ENCODE assay signal across 21 mouse cellular contexts in the genomic region with DNA sequence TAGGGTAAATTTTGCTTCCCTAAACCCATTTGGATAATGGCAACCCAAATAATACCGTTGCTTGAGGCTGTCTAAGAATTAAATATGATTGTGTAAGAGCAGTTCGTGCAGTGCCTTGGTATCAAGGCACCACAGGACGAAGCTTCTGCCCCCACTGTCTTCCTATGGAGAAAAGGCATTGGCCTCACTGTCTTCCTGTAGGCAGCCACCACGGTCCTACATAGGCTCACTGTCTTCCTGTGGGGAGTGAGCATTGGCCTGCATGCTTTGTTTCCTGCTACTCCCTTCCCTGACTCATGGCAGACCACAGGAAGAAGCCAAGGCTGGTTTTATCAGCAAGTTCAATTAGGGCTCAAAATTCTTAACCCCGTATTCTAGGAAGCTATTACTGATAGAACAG. TPM values are rescaled to one million over a fixed set of nuclear protein-coding genes. Genes with fewer than 3 reads are reported as not detected.
DNase-seq lines count a peak whose midpoint lies in the region; ATAC-seq and TF ChIP-seq lines count a peak whose summit lies in the region.
"Had no signal": no experiment of that assay in that cellular context is flagged by ENCODE, and none has a peak within 500 bp of the region (broad histone marks: within the 10 kb centered on the region; RNA-seq: fewer than 3 reads in every experiment).

No protein-coding gene starts in this region.

- H3K4me1 ChIP-seq in kidney, adult 2 months (ENCODE audit: control insufficient read depth, insufficient read depth, low read length) = peaks cover 22% of the 10 kb centered on the region; the same call in 1 of the 2 replicates
- peaks cover 31% of the 10 kb centered on the region for H3K4me1 ChIP-seq in bone marrow macrophage, adult 2 months (ENCODE audit: control insufficient read depth, insufficient read depth, low read length)
- no peaks in the 10 kb centered on the region; the same call in 1 of the 2 replicates for H3K4me1 ChIP-seq in stomach, postnatal 0 days (replicated peaks; ENCODE audit: control insufficient read depth, insufficient read depth)

- no peak overlapping the region for H3K9ac ChIP-seq in stomach, postnatal 0 days (ENCODE audit: low read length)
- H3K9ac ChIP-seq: forebrain, embryonic 13.5 days; forebrain, postnatal 0 days; heart, embryonic 13.5 days; hindbrain, embryonic 12.5 days had no signal

- no peaks in the 10 kb centered on the region for H3K36me3 ChIP-seq in kidney, adult 2 months (ENCODE audit: control insufficient read depth, insufficient read depth, low read length)
- no peaks in the 10 kb centered on the region for H3K36me3 ChIP-seq in stomach, postnatal 0 days (ENCODE audit: control insufficient read depth, insufficient read depth, low read length)
- H3K36me3 ChIP-seq: embryonic facial prominence, embryonic 10.5 days; heart, embryonic 13.5 days; hindbrain, embryonic 12.5 days had no signal

- H3K27me3 ChIP-seq in kidney, adult 2 months (replicated peaks; ENCODE audit: control insufficient read depth, insufficient read depth, low read length) = no peaks in the 10 kb centered on the region
- H3K27me3 ChIP-seq in stomach, postnatal 0 days (ENCODE audit: control insufficient read depth, insufficient read depth, low read length) = no peaks in the 10 kb centered on the region
- H3K27me3 ChIP-seq: heart, embryonic 13.5 days; hindbrain, embryonic 12.5 days had no signal

- no peak overlapping the region for H3K4me3 ChIP-seq in kidney, adult 2 months (ENCODE audit: insufficient read depth, low read depth, low read length)
- no peak overlapping the region for H3K4me3 ChIP-seq in bone marrow macrophage, adult 2 months (ENCODE audit: insufficient read depth, low read length)
- no peak overlapping the region for H3K4me3 ChIP-seq in stomach, postnatal 0 days (ENCODE audit: low read depth, low read length)
- H3K4me3 ChIP-seq: embryonic facial prominence, embryonic 10.5 days; forebrain, embryonic 13.5 days; heart, embryonic 13.5 days; hindbrain, embryonic 12.5 days had no signal

- H3K27ac ChIP-seq in kidney, adult 2 months (ENCODE audit: insufficient read depth, low read depth, low read length) = peak overlapping the region; percentile 58
- peak overlapping the region; percentile 84; the same call in 1 of the 2 replicates for H3K27ac ChIP-seq in bone marrow macrophage, adult 2 months (ENCODE audit: insufficient read depth, low read depth, low read length)
- peak overlapping the region; percentile 13; the same call in 1 of the 2 replicates for H3K27ac ChIP-seq in stomach, postnatal 0 days (replicated peaks)
- H3K27ac ChIP-seq: embryonic facial prominence, embryonic 10.5 days; forebrain, embryonic 13.5 days; heart, embryonic 13.5 days; hindbrain, embryonic 12.5 days had no signal

- WGBS in kidney, adult 2 months = 74% methylated on average over 5 of the region's 5 CpGs
- WGBS in stomach, postnatal 0 days = 72% methylated on average over 5 of the region's 5 CpGs

- no peaks in the 10 kb centered on the region for H3K9me3 ChIP-seq in stomach, postnatal 0 days (ENCODE audit: control insufficient read depth, low read length)
- H3K9me3 ChIP-seq: embryonic facial prominence, embryonic 10.5 days; forebrain, embryonic 13.5 days; heart, embryonic 13.5 days; hindbrain, embryonic 12.5 days had no signal

- H3K4me2 ChIP-seq in stomach, postnatal 0 days (replicated peaks; ENCODE audit: low read depth) = no peak overlapping the region
- H3K4me2 ChIP-seq: forebrain, embryonic 13.5 days; heart, embryonic 13.5 days; hindbrain, embryonic 12.5 days had no signal

- no peak for TF ChIP-seq EP300 in stomach, postnatal 0 days (optimal IDR thresholded peaks at IDR 0.05)

- no peak for DNase-seq in kidney, adult 2 months
- no peak for DNase-seq in kidney, postnatal 14 days
- DNase-seq in 416B (ENCODE audit: low read depth) = peak; percentile 96
- no peak for DNase-seq in stomach, postnatal 0 days (ENCODE audit: low spot score)
- DNase-seq in embryo, embryonic 11 days = no peak
- DNase-seq in layer of hippocampus, postnatal 25 days (ENCODE audit: extremely low spot score in 1 of 2, low spot score in 1 of 2) = no peak
- DNase-seq: adrenal gland, adult 2 months; adrenal gland, postnatal 25 days; B cell, adult 2 months; cerebellum, adult 2 months; cerebellum, postnatal 10 days; forebrain, postnatal 0 days; gastrocnemius, postnatal 14 days; heart, postnatal 4 days had no signal

- TF ChIP-seq CTCF in kidney, adult 2 months (conservative IDR thresholded peaks at IDR 0.05; ENCODE audit: insufficient read depth, insufficient read length, low read depth, low read length) = no peak
- no peak for TF ChIP-seq CTCF in bone marrow macrophage, adult 2 months (IDR thresholded peaks at IDR 0.05; ENCODE audit: low read depth, low read length)
- no peak for TF ChIP-seq CTCF in stomach, postnatal 0 days (IDR thresholded peaks at IDR 0.05; ENCODE audit: low read depth)

- no peak for TF ChIP-seq POLR2A in kidney, adult 2 months (IDR thresholded peaks at IDR 0.05; ENCODE audit: low read depth, low read length)
- no peak for TF ChIP-seq POLR2A in bone marrow macrophage, adult 2 months (IDR thresholded peaks at IDR 0.05; ENCODE audit: borderline replicate concordance, low read depth, low read length)

- ATAC-seq in stomach, postnatal 0 days (ENCODE audit: low FRiP score, low TSS enrichment) = no peak
- ATAC-seq: forebrain, embryonic 13.5 days; forebrain, postnatal 0 days; hindbrain, embryonic 16.5 days; inflammation-experienced regulatory T-cells, adult 6 months had no signal

RNA-seq across cellular contexts. Expression of gene Osbpl3, which starts 3.3 kb away (rescaled TPM):
- polyA plus RNA-seq in kidney, adult 2 months (2012; rRNA removed) = 33.0 and 36.1 TPM in 2 replicates
- polyA plus RNA-seq in bone marrow macrophage, adult 2 months (2012; ENCODE audit: insufficient read depth, insufficient read length, missing spikeins) = 23.4 and 26.4 TPM in 2 replicates
- polyA plus RNA-seq in stomach, postnatal 0 days (2015; fragmentation: Nextera tagmentation; extraction: Ambion mirVana) = 14.5 and 15.6 TPM in 2 replicates
- 10 to 100 TPM; 15.5 to 17.8 TPM for total RNA-seq in layer of hippocampus, postnatal 25 days (2021)

Comparison
In these comparisons a context has a peak if more than half of its experiments do, and no peak if none do; other contexts are left out.
1. H3K27ac ChIP-seq: peak in every context shown above with its lines; median percentile 84 in bone marrow macrophage, adult 2 months; 58 in kidney, adult 2 months; 13 in stomach, postnatal 0 days.